Mouse (Mus musculus): ENCODE measurements at regions not wholly inside any gene's neighbourhood (a gene's known extent, or its start where the extent isn't known, plus 50 kb on each side); places are given as distances from the start of the nearest gene placed in this dataset.

GRCm38 (mm10) chr5:119213692-119214357 is 456.6 kb upstream of the Tbx3 start:
- DNase-seq (ENCODE audit: extremely low spot score, low read depth, low spot score): no peak

- DNase-seq (ENCODE audit: extremely low spot score, low read depth, low spot score): no peak
Measured at GRCm38 (mm10) chr5:119214937-119215336, 455.5 kb upstream of the Tbx3 start.

- no peak for DNase-seq (ENCODE audit: extremely low spot score, low read depth, low spot score)
Measured at GRCm38 (mm10) chr5:119215364-119215763, 455.1 kb upstream of the Tbx3 start.

GRCm38 (mm10) chr5:119216146-119216545 is 454.3 kb upstream of the Tbx3 start:
- DNase-seq (ENCODE audit: extremely low spot score, low read depth, low spot score): no peak

GRCm38 (mm10) chr5:119217077-119217476 is 453.4 kb upstream of the Tbx3 start:
- DNase-seq (ENCODE audit: extremely low spot score, low read depth, low spot score): no peak

GRCm38 (mm10) chr5:119228691-119229090 is 441.8 kb upstream of the Tbx3 start:
- no peak for DNase-seq (ENCODE audit: extremely low spot score, low read depth, low spot score)

- no peak for DNase-seq (ENCODE audit: extremely low spot score, low read depth, low spot score)
Measured at GRCm38 (mm10) chr5:119232941-119233340, 437.5 kb upstream of the Tbx3 start.

GRCm38 (mm10) chr5:119235884-119236283 is 434.6 kb upstream of the Tbx3 start:
- no peak for DNase-seq (ENCODE audit: extremely low spot score, low read depth, low spot score)

GRCm38 (mm10) chr5:119246824-119247223 is 423.6 kb upstream of the Tbx3 start:
- DNase-seq (ENCODE audit: extremely low spot score, low read depth, low spot score): no peak

GRCm38 (mm10) chr5:119248626-119249025 is 421.8 kb upstream of the Tbx3 start:
- no peak for DNase-seq (ENCODE audit: extremely low spot score, low read depth, low spot score)

GRCm38 (mm10) chr5:119249124-119249718 is 421.2 kb upstream of the Tbx3 start:
- DNase-seq (ENCODE audit: extremely low spot score, low read depth, low spot score): no peak

- no peak for DNase-seq (ENCODE audit: extremely low spot score, low read depth, low spot score)
Measured at GRCm38 (mm10) chr5:119251311-119252047, 419.0 kb upstream of the Tbx3 start.

GRCm38 (mm10) chr5:119257374-119258120 is 412.9 kb upstream of the Tbx3 start:
- DNase-seq (ENCODE audit: extremely low spot score, low read depth, low spot score): no peak

GRCm38 (mm10) chr5:119258831-119259230 is 411.6 kb upstream of the Tbx3 start:
- no peak for DNase-seq (ENCODE audit: extremely low spot score, low read depth, low spot score)

- DNase-seq (ENCODE audit: extremely low spot score, low read depth, low spot score): no peak
Measured at GRCm38 (mm10) chr5:119265149-119265890, 405.1 kb upstream of the Tbx3 start.

- DNase-seq (ENCODE audit: extremely low spot score, low read depth, low spot score): no peak
Measured at GRCm38 (mm10) chr5:119271234-119271852, 399.1 kb upstream of the Tbx3 start.

- DNase-seq (ENCODE audit: extremely low spot score, low read depth, low spot score): no peak
Measured at GRCm38 (mm10) chr5:119273203-119273602, 397.3 kb upstream of the Tbx3 start.

- no peak for DNase-seq (ENCODE audit: extremely low spot score, low read depth, low spot score)
Measured at GRCm38 (mm10) chr5:119273615-119274014, 396.9 kb upstream of the Tbx3 start.

- DNase-seq (ENCODE audit: extremely low spot score, low read depth, low spot score): no peak
Measured at GRCm38 (mm10) chr5:119274817-119275494, 395.5 kb upstream of the Tbx3 start.

GRCm38 (mm10) chr5:119280146-119280545 is 390.3 kb upstream of the Tbx3 start:
- DNase-seq (ENCODE audit: extremely low spot score, low read depth, low spot score): no peak

All from hindlimb bud, embryonic 11.5 days (tissue).